Mouse (Mus musculus): Measurements from ENCODE around the gene Mink1. TPM values are rescaled to one million over a fixed set of nuclear protein-coding genes. Genes with fewer than 3 reads are reported as not detected.
"Not testable (repeated sequence)": the region's sequence is repeated elsewhere in the genome, so short reads cannot be mapped to it uniquely, and the experiment has no call there.

Gene Mink1
- polyA plus RNA-seq, 1 experiment from 2014 or later, result 8.1 TPM

DNA sequence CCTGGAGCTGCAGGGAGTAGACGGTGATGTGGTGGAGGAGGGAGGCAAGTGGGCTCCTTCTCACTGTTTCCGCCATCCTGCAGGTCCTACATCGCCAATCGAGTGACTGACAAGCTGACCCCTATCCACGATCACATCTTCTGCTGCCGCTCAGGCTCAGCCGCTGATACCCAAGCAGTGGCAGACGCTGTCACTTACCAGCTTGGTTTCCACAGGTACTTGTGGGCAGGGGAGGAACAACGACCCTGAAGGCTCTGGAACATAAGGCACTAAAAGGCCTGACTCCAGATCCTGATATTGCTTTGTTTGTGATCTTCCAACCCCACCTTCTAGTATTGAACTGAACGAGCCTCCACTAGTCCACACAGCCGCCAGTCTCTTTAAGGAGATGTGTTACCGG is 36.5 kb upstream of the Mink1 start:
- Histone ChIP-seq H3K9ac (peak overlapping the region; percentile 80), H3K4me2 (peak overlapping the region; percentile 79), H3K27ac (no peak overlapping the region), H3K27me3 (no peaks in the 10 kb centered on the region), H3K4me1 (replicated peaks) (peaks cover 9% of the 10 kb centered on the region), H3K4me3 (peak overlapping the region; percentile 83), H3K9me3 (replicated peaks) (no peaks in the 10 kb centered on the region), H3K36me3 (peaks cover 24% of the 10 kb centered on the region)
- ATAC-seq (replicated peaks; ENCODE audit: insufficient number of reproducible peaks, insufficient read depth, low FRiP score, low read depth), result no peak
- 84% methylated on average over 12 of the region's 12 CpGs for WGBS

DNA sequence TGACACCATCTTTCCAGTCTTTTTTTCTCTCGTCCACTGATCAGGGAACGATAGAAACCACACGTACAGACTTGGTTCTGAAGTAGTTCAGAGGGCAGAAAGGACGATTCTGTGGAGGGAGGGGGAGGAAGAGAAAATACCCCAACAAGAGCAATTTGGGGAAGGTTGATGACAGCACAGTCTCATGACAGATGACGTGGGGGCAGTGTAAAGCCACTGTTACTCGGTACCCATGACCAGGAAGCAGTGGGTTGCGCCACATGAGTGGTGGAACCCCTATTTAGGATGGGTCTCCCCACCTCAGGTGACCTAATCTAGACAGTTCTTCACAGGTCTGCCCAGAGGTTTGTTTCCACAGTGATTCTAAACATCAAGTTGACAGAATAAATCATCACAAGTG is 34.1 kb upstream of the Mink1 start:
- no peak overlapping the region for H3K4me2 ChIP-seq
- no peak overlapping the region for H3K9ac ChIP-seq
- H3K4me3 ChIP-seq, result no peak overlapping the region
- H3K9me3 ChIP-seq (replicated peaks), result no peaks in the 10 kb centered on the region
- WGBS, result 82% methylated on average over 7 of the region's 7 CpGs
- peaks cover 9% of the 10 kb centered on the region for H3K4me1 ChIP-seq (replicated peaks)
- no peak overlapping the region for H3K27ac ChIP-seq
- peaks cover 24% of the 10 kb centered on the region for H3K36me3 ChIP-seq
- no peaks in the 10 kb centered on the region for H3K27me3 ChIP-seq
- ATAC-seq (replicated peaks; ENCODE audit: insufficient number of reproducible peaks, insufficient read depth, low FRiP score, low read depth), result no peak

DNA sequence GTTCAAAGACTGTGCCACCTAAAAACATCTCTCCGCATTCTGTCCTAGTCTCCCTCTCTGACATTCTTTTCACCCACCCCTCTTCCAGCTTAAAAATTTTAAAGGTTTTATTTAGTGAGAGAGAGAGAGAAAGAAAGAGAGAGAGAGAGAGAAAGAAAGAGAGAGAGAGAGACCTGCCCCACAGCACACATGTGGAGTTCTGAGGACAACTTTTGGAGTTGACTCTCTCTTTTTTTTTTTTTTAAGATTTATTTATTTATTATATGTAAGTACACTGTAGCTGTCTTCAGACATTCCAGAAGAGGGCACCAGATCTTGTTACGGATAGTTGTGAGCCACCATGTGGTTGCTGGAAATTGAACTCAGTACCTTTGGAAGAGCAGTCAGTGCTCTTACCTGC is 31.6 kb upstream of the Mink1 start:
- peaks cover 24% of the 10 kb centered on the region for H3K36me3 ChIP-seq
- H3K9ac ChIP-seq; ATAC-seq (replicated peaks; ENCODE audit: insufficient number of reproducible peaks, insufficient read depth, low FRiP score, low read depth); H3K27me3 ChIP-seq; H3K9me3 ChIP-seq (replicated peaks); H3K27ac ChIP-seq; H3K4me3 ChIP-seq; H3K4me2 ChIP-seq; H3K4me1 ChIP-seq (replicated peaks): not testable (repeated sequence)
- WGBS, result 77% methylated on average over 2 of the region's 2 CpGs

DNA sequence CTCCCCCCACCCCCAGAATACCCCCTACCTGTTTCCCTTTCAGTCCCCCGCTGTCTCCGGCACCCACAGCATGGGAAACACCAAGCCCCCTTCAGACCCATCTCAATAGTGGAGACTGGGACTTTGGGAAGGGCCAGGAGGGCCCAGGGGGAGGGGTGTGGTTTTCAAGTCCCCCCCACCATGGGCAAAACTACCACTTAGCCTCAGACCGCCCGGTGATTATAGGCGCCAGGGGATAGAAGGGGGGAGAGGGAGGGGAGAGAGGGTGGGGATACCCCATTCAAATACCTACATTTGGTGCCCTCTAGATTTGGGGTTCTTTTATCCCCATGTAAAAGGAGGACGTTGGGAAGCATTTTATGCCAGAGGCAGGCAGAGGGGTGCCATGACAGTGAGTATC is 29.8 kb upstream of the Mink1 start, which contains the start of gene Gm40193:
Gm40193 (minus strand) TSS at position 101 of the 400 bp plus-strand sequence.
- ATAC-seq (replicated peaks; ENCODE audit: insufficient number of reproducible peaks, insufficient read depth, low FRiP score, low read depth), result no peak
- no peaks in the 10 kb centered on the region for H3K9me3 ChIP-seq (replicated peaks)
- H3K4me2 ChIP-seq, result no peak within 1 kb of the TSS
- peaks cover 9% of the 10 kb centered on the region for H3K36me3 ChIP-seq
- H3K27me3 ChIP-seq, result no peaks in the 10 kb centered on the region
- H3K9ac ChIP-seq, result no peak within 1 kb of the TSS
- H3K4me3 ChIP-seq, result no peak within 1 kb of the TSS
- WGBS, result 78% methylated on average over 6 of the region's 6 CpGs
- H3K4me1 ChIP-seq (replicated peaks), result no peaks in the 10 kb centered on the region
- H3K27ac ChIP-seq, result no peak within 1 kb of the TSS

DNA sequence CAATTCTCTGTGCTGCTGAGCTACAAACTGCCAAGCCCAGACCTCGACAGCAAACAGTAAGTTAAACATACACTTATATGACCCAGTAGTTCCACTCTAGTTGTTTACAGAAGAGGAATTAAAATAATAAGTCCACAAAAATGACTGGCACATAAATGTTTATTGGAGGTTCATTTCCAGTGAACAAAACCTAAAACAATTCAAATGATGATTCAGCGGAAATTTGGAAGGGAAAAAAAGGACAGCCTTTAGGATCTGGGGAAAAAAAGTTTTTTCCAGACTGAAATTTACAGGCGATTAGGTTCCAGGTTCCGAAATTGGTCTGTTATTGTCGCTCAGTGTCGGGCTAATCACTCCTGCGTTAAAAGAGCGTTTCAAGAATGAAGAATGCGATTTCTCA is 23.3 kb upstream of the Mink1 start:
- Histone ChIP-seq H3K4me1 (replicated peaks) (peaks cover 21% of the 10 kb centered on the region), H3K9me3 (replicated peaks) (no peaks in the 10 kb centered on the region), H3K9ac (peak overlapping the region; percentile 77), H3K27me3 (no peaks in the 10 kb centered on the region), H3K27ac (peak overlapping the region; percentile 83), H3K4me3 (peak overlapping the region; percentile 83), H3K4me2 (peak overlapping the region; percentile 83), H3K36me3 (no peaks in the 10 kb centered on the region)
- 14% methylated on average over 9 of the region's 9 CpGs for WGBS
- ATAC-seq (replicated peaks; ENCODE audit: insufficient number of reproducible peaks, insufficient read depth, low FRiP score, low read depth), result no peak

DNA sequence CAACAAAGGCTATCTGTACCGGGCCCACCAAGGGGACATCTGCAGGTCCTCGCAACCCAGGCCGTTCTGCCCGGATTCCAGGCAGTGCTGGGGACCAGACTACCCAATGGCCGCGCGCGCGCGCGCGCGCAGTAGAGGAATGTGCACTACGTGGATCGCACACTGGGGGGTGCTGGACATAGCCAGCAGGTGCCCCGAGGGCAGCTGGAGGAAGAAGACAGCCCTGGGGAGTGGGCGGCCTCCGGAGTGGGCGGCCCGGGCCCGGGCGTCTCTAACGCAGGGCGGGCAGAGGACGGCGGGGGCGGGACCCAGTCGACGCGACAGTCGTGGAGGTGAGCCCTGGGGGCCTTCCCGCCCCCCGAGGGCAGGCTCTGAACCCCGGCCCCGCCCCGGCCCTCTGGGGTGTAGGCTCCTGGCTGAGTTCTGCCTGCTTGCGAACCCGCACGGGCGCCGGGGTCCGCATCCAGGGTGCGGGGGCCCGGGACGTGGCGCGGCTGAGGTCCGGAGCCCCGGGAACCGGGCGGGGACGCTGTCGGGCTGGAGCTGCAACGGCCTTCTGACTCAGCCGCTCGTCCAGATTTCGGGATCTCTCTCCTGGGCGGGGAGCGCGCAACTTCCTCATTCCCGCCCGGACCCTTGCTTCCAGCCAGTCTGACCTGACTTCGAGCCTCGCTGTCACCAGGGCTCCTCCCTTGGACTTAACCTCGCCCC is 22.6 kb upstream of the Mink1 start, which contains the start of gene Pld2:
Pld2 (plus strand) TSS at position 188 of the 711 bp plus-strand sequence.
- H3K9me3 ChIP-seq (replicated peaks), result no peaks in the 10 kb centered on the region
- no peaks in the 10 kb centered on the region for H3K27me3 ChIP-seq
- H3K27ac ChIP-seq, result peak within 1 kb of the TSS; percentile 83
- WGBS, result under 1% methylated on average over 65 of the region's 65 CpGs
- H3K4me3 ChIP-seq, result peak within 1 kb of the TSS; percentile 83
- no peaks in the 10 kb centered on the region for H3K36me3 ChIP-seq
- ATAC-seq (replicated peaks; ENCODE audit: insufficient number of reproducible peaks, insufficient read depth, low FRiP score, low read depth), result peak; percentile 95
- peak within 1 kb of the TSS; percentile 83 for H3K4me2 ChIP-seq
- peak within 1 kb of the TSS; percentile 77 for H3K9ac ChIP-seq
- H3K4me1 ChIP-seq (replicated peaks), result peaks cover 25% of the 10 kb centered on the region

DNA sequence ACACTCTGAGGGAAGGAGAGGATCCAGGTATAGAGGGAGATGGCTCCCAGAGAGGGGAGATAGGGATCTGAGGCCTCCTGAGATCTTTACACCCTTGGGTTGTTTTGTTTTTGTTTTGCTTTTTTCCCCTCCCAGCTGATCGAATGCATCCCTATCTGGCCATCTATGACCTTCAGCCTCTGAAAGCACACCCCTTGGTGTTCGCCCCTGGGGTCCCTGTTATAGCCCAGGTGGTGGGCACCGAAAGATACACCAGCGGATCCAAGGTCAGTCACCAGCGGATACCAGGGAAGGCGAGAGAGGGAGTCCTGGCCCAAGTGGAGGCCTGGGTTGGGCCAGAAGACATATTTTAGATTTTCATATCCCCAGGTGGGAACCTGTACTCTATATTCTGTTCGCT is 21.8 kb upstream of the Mink1 start:
- H3K9me3 ChIP-seq (replicated peaks), result no peaks in the 10 kb centered on the region
- H3K27ac ChIP-seq, result peak overlapping the region; percentile 83; the same call in 1 of the 2 replicates
- ATAC-seq (replicated peaks; ENCODE audit: insufficient number of reproducible peaks, insufficient read depth, low FRiP score, low read depth), result no peak
- H3K36me3 ChIP-seq, result no peaks in the 10 kb centered on the region
- H3K4me1 ChIP-seq (replicated peaks), result peaks cover 25% of the 10 kb centered on the region
- H3K4me3 ChIP-seq, result peak overlapping the region; percentile 83
- 92% methylated on average over 7 of the region's 7 CpGs for WGBS
- H3K4me2 ChIP-seq, result peak overlapping the region; percentile 83
- peak overlapping the region; percentile 77 for H3K9ac ChIP-seq
- H3K27me3 ChIP-seq, result no peaks in the 10 kb centered on the region

DNA sequence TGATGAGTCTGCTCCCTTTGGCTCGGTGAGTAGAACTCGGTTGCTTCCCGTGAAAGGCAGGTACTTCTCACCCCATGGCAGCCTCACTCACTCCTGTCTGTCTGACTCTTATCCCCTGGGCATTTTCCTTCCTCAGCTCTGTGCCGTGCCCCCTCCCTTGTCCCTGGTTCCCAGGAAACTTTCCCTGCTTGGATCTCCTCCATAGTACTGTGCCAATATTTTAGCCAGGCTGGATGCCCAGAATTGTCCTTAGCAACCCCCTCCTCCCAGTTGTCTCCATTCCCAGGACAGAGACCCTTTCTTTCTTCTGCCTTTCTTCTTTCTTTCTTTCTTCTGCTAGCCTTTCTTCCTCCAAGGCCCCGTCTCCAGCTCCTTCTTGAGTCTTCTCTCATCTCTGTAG is 21.3 kb upstream of the Mink1 start:
- H3K9me3 ChIP-seq (replicated peaks), result no peaks in the 10 kb centered on the region
- H3K4me3 ChIP-seq, result peak overlapping the region; percentile 83
- H3K36me3 ChIP-seq, result no peaks in the 10 kb centered on the region; the same call in 1 of the 2 replicates
- ATAC-seq (replicated peaks; ENCODE audit: insufficient number of reproducible peaks, insufficient read depth, low FRiP score, low read depth), result no peak
- H3K27me3 ChIP-seq, result no peaks in the 10 kb centered on the region
- H3K4me1 ChIP-seq (replicated peaks), result peaks cover 25% of the 10 kb centered on the region
- no peak overlapping the region for H3K27ac ChIP-seq
- WGBS, result 62% methylated on average over 5 of the region's 5 CpGs
- H3K9ac ChIP-seq, result no peak overlapping the region
- peak overlapping the region; percentile 83 for H3K4me2 ChIP-seq

DNA sequence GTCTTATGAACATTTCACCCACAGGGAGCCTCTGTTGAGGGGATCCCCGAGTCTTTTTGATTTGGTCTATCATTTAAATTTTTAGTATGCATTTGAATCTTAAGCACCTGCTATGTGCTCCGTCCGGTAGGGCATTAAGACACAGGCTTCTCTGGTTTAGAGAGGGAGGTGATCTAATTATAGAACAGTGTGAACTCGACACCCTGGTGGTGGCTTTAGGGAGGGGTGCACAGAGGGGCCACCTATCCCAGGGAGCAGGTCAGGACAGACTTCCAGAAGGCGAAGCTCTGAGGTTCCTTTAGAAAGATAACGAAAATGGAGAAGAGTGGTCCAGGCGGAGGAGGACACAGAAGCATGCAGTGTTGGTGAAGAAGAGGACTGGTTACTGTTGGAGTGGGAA is 18.2 kb upstream of the Mink1 start:
- Histone ChIP-seq H3K36me3 (peaks cover 5% of the 10 kb centered on the region; the same call in 1 of the 2 replicates), H3K4me2 (peak overlapping the region; percentile 36), H3K27ac (0 out of 2 replicates have a peak overlapping the region, but pooled peaks have one; percentile 53), H3K9ac (no peak overlapping the region), H3K27me3 (no peaks in the 10 kb centered on the region), H3K4me3 (peak overlapping the region; percentile 10; the same call in 1 of the 2 replicates), H3K4me1 (replicated peaks) (peaks cover 22% of the 10 kb centered on the region), H3K9me3 (replicated peaks) (no peaks in the 10 kb centered on the region)
- WGBS, result 35% methylated on average over 7 of the region's 7 CpGs
- no peak for ATAC-seq (replicated peaks; ENCODE audit: insufficient number of reproducible peaks, insufficient read depth, low FRiP score, low read depth)

DNA sequence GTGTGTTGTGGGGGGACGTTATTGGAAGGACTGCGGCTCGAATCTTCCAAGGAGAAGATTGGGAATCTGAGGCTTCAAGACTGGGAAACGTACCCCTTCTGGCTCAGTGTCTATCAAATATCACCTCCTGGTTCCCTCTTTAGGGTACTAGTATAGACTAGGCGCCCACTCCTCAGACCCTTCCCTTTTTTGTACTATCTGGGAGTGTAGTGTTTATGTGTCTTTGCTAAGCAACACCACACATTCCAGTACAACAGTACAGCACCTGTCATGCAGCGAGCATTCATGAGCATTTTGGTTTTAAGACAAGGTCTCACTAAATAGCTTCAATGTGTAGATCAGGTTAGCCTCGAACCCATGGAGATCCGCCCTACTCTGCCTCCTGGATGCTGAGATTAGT is 11.2 kb upstream of the Mink1 start:
- no peak overlapping the region for H3K4me3 ChIP-seq
- no peaks in the 10 kb centered on the region for H3K9me3 ChIP-seq (replicated peaks)
- H3K4me2 ChIP-seq, result no peak overlapping the region
- H3K27ac ChIP-seq, result no peak overlapping the region
- H3K9ac ChIP-seq, result no peak overlapping the region
- no peaks in the 10 kb centered on the region for H3K4me1 ChIP-seq (replicated peaks)
- no peaks in the 10 kb centered on the region for H3K27me3 ChIP-seq
- WGBS, result 81% methylated on average over 8 of the region's 8 CpGs
- no peak for ATAC-seq (replicated peaks; ENCODE audit: insufficient number of reproducible peaks, insufficient read depth, low FRiP score, low read depth)
- H3K36me3 ChIP-seq, result peaks cover 18% of the 10 kb centered on the region

DNA sequence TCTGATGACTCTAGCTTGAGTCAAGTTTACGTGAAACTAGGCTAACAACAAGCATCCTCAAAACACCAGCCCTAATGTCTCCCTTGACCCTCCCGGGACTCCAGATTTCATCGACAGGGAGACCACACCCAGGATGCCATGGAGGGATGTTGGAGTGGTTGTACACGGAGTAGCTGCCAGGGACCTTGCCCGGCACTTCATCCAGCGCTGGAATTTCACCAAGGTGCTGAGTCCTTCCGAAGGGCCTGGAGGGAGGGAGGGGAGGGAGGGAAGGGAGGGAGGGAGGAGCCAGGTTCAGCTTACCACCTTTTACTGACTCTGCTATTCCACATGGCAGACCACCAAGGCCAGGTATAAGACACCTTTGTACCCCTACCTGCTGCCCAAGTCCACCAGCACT is 8.7 kb upstream of the Mink1 start:
- H3K4me3 ChIP-seq, result no peak overlapping the region
- H3K9ac ChIP-seq, result no peak overlapping the region
- no peak for ATAC-seq (replicated peaks; ENCODE audit: insufficient number of reproducible peaks, insufficient read depth, low FRiP score, low read depth)
- no peak overlapping the region for H3K27ac ChIP-seq
- H3K27me3 ChIP-seq, result no peaks in the 10 kb centered on the region
- H3K4me1 ChIP-seq (replicated peaks), result no peaks in the 10 kb centered on the region
- no peaks in the 10 kb centered on the region for H3K9me3 ChIP-seq (replicated peaks)
- H3K36me3 ChIP-seq, result peaks cover 25% of the 10 kb centered on the region
- no peak overlapping the region for H3K4me2 ChIP-seq
- 48% methylated on average over 7 of the region's 7 CpGs for WGBS

DNA sequence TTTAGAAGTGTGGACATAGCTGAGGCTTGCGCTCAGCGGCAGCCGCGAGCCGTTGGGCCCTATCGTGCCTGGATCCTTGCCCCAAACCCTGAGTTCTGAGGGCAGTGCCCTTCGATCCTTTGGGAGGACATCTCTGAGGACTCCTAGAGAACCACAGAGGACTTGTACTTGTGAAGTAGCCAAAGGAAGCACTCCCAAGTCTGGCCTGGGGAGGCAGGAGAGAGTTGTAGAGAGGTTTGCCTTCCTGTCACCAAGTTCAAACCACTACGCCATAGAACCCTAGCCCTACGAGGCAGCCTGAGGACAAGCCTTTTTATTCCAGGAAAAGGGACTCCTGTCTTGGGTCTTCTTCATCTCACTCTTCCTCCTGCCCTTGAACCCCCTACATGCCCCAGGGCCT is 5.1 kb upstream of the Mink1 start:
- no peak overlapping the region for H3K4me3 ChIP-seq
- H3K27ac ChIP-seq, result no peak overlapping the region
- no peaks in the 10 kb centered on the region for H3K9me3 ChIP-seq (replicated peaks)
- ATAC-seq (replicated peaks; ENCODE audit: insufficient number of reproducible peaks, insufficient read depth, low FRiP score, low read depth), result no peak
- no peaks in the 10 kb centered on the region for H3K27me3 ChIP-seq
- WGBS, result 93% methylated on average over 9 of the region's 9 CpGs
- peaks cover 7% of the 10 kb centered on the region for H3K4me1 ChIP-seq (replicated peaks)
- H3K4me2 ChIP-seq, result no peak overlapping the region
- H3K36me3 ChIP-seq, result peaks cover 24% of the 10 kb centered on the region
- H3K9ac ChIP-seq, result no peak overlapping the region
